Mouse (Mus musculus) midbrain, embryonic 15.5 days (tissue): ENCODE data around the gene AC170998.1. TPM values are rescaled to one million over a fixed set of nuclear protein-coding genes. Genes with fewer than 3 reads are reported as not detected.

Experiments
- ATAC-seq: fragments of 200-750 bp; cut with Nextera tagmentation; replicated peaks from 2 replicates; pipeline ENCODE4 v1.8.0; 2017; ENCODE audit warnings: moderate TSS enrichment
- H3K27ac ChIP-seq: fragments of 300-500 bp; sonication (generic); 2 replicates; pipeline ENCODE4 v1.5.1; 2015; ENCODE audit warnings: mild to moderate bottlenecking, inconsistent platforms
- H3K27me3 ChIP-seq: fragments of 300-500 bp; sonication (generic); replicated peaks from 2 replicates; pipeline ENCODE4 v1.6.1; 2015; ENCODE audit warnings: inconsistent platforms
- H3K36me3 ChIP-seq: fragments of 300-500 bp; sonication (generic); replicated peaks from 2 replicates; pipeline ENCODE4 v1.6.1; 2015; ENCODE audit warnings: inconsistent platforms
- H3K4me1 ChIP-seq: fragments of 300-500 bp; sonication (generic); 2 replicates; pipeline ENCODE4 v1.6.1; 2015; ENCODE audit warnings: inconsistent platforms
- H3K4me2 ChIP-seq: fragments of 300-500 bp; sonication (generic); 2 replicates; pipeline ENCODE4 v1.6.1; 2015; ENCODE audit warnings: inconsistent platforms, mild to moderate bottlenecking, moderate library complexity
- H3K4me3 ChIP-seq: fragments of 300-500 bp; sonication (generic); 2 replicates; pipeline ENCODE4 v1.5.1; 2015; ENCODE audit warnings: mild to moderate bottlenecking, inconsistent platforms
- H3K9ac ChIP-seq: fragments of 300-500 bp; sonication (generic); 2 replicates; pipeline ENCODE4 v1.6.1; 2015; ENCODE audit warnings: mild to moderate bottlenecking, inconsistent platforms
- H3K9me3 ChIP-seq: fragments of 300-500 bp; sonication (generic); 2 replicates; pipeline ENCODE4 v1.6.1; 2016; ENCODE audit warnings: inconsistent platforms
- WGBS: fragments of 180-500 bp; shearing (Covaris S2); methylation state at CpG from one replicate; pipeline ENCODE4 v1.1.7; 2015; ENCODE audit warnings: mixed read lengths; 5-methylcytosine and 5-hydroxymethylcytosine counted together
- polyA plus RNA-seq: library from polyadenylated mRNA; unstranded; fragments of >200 nt; fragmentation: Nextera tagmentation; extraction: Ambion mirVana; gene quantifications from 2 replicates; pipeline ENCODE4 v1.2.1, GENCODE M21; 2015

Gene AC170998.1
- polyA plus RNA-seq: 2.4 TPM in 2 replicates

DNA sequence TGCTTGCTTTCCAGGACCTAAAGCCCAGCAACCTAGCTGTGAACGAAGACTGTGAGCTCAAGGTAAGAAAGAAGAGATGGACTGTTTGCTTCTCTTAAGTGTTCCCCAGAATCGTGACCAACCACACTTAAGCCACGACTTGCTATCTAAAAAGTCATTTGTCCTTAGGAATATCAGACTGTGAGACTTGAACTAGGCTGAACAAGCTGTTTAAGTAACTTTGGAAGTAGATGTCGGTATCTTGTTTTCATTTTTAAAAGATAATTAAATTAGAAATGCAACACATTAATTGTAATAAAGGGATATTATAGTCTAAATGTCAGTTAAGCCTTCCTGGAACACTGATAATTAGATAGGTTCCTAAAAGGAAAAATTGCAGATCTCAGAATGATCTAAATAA, at the start of gene AC170998.1:
Gene AC170998.1, plus strand, starts transcription at position 301 of the 400 bp plus-strand sequence.
- no peak within 1 kb of the TSS for H3K4me3 ChIP-seq
- H3K4me1 ChIP-seq: no peaks in the 10 kb centered on the region
- peaks cover 20% of the 10 kb centered on the region; the same call in 1 of the 2 replicates for H3K36me3 ChIP-seq
- no peak within 1 kb of the TSS for H3K9ac ChIP-seq
- 97% methylated on average over 4 of the region's 4 CpGs for WGBS
- no peak within 1 kb of the TSS for H3K27ac ChIP-seq
- no peak for ATAC-seq
- H3K4me2 ChIP-seq: no peak within 1 kb of the TSS
- H3K27me3 ChIP-seq: no peaks in the 10 kb centered on the region
- H3K9me3 ChIP-seq: no peaks in the 10 kb centered on the region

DNA sequence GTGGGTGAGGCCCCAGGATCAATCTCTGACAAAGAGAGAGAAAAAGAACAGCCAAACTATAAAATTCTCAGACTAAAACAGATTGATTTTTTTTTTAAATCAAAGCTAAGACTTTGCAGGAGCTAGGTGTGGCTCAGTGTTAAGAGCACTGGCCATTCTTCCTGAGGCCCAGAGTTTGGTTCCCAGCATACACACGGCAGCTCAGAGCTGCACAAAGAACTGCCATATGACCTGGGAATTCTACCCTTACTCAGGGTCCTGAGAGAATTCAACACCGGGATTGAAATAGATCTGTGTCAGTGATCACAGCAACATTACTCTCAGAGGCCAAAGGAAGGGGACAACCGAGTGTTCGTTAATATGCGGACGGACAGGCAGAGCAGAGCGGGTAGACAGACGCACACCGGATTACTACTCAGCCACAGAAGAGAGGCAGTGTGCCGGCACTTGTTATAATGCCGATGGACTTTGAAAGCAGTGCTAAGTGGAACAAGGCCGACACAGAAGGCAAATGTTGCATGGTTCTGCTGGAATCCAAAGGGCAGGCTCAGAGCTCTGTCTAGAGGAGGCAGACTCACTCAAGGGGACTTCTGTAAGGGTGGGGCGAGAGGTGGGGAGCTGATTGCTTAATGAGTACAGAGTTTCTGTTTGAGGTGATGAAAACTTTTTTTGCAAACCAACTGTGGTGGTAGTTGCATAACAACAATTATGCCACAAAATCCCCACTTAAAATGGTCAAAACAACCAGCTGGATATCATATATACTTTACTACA, 43.4 kb upstream of the AC170998.1 start:
- H3K27ac ChIP-seq: no peak overlapping the region
- no peaks in the 10 kb centered on the region for H3K4me1 ChIP-seq
- no peak overlapping the region for H3K9ac ChIP-seq
- no peak overlapping the region for H3K4me2 ChIP-seq
- H3K36me3 ChIP-seq: no peaks in the 10 kb centered on the region
- H3K4me3 ChIP-seq: no peak overlapping the region
- 59% methylated on average over 13 of the region's 13 CpGs for WGBS
- no peaks in the 10 kb centered on the region for H3K27me3 ChIP-seq
- no peaks in the 10 kb centered on the region for H3K9me3 ChIP-seq
- no peak for ATAC-seq

DNA sequence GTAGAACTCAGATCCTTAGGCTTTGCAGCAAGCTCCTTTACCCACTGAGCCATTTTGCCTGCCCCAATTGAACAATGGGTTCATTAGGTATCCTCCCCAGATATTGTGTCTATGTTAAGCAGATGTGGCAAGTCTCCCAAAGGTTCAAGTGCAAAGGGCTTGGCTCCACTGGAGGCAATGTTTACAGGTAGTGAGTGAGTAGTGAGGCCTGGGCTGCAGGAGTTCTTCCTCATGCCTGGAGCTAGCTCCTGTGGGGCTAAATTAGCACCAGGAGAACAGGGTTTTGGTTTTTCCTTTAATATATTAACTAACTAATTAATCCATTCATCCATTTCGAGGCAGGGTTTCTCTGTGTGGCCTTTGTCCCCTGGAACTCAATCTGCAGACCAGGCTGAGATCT, 42.3 kb upstream of the AC170998.1 start:
- Histone ChIP-seq H3K27ac (no peak overlapping the region), H3K9ac (no peak overlapping the region), H3K4me2 (no peak overlapping the region), H3K9me3 (no peaks in the 10 kb centered on the region), H3K4me3 (no peak overlapping the region), H3K4me1 (no peaks in the 10 kb centered on the region), H3K27me3 (0 out of 2 replicates have a peak, but pooled peaks cover 4% of the 10 kb centered on the region), H3K36me3 (no peaks in the 10 kb centered on the region)
- WGBS: 56% methylated on average over 1 of the region's 1 CpGs
- ATAC-seq: no peak

DNA sequence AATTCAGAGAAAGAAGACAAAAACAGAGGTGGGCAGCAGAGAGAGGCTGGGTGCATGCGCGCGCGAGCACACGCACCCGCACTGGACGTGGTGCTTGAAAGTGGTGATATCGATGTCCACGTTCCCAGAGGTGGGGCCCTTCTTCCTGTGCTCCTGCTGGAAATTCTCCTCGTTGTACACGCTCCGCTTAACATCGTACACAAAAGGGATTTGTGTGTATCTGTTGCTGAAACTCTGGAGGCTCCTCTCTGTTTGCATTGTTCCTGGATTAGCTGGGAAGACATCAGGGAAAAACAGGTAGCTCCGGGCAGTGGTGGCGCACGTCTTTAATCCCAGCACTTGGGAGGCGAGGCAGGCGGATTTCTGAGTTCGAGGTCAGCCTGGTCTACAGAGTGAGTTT, 41.3 kb upstream of the AC170998.1 start:
- H3K4me1 ChIP-seq: peaks cover 6% of the 10 kb centered on the region
- no peaks in the 10 kb centered on the region for H3K9me3 ChIP-seq
- WGBS: 50% methylated on average over 19 of the region's 19 CpGs
- no peak for ATAC-seq
- H3K4me2 ChIP-seq: no peak overlapping the region
- no peak overlapping the region for H3K4me3 ChIP-seq
- H3K27ac ChIP-seq: no peak overlapping the region
- H3K36me3 ChIP-seq: no peaks in the 10 kb centered on the region
- H3K9ac ChIP-seq: no peak overlapping the region
- 0 out of 2 replicates have a peak, but pooled peaks cover 7% of the 10 kb centered on the region for H3K27me3 ChIP-seq

DNA sequence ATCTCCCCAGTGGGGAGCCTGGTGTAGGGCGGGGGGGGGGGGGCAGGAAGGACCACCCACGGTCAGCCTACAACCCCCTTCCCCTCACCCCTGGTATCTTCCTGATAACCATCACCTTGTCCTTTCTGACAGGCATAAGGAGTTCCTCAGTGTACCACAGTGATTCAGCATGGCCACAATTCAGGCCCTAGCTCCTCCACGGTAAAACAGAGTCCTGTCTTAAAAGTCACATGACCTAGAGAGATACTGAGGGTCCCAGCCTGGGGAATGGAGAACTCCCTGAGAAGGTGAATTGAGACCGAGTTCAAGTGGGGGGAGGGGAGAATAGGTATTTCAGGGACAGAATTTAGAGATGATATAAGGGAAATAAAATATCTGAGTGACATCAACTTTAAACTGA, 38.5 kb upstream of the AC170998.1 start:
- no peak overlapping the region for H3K4me3 ChIP-seq
- H3K9ac ChIP-seq: no peak overlapping the region
- no peak for ATAC-seq
- H3K4me1 ChIP-seq: peaks cover 15% of the 10 kb centered on the region
- H3K4me2 ChIP-seq: no peak overlapping the region
- WGBS: 44% methylated on average over 4 of the region's 4 CpGs
- H3K9me3 ChIP-seq: no peaks in the 10 kb centered on the region
- H3K27me3 ChIP-seq: 0 out of 2 replicates have a peak, but pooled peaks cover 7% of the 10 kb centered on the region
- no peak overlapping the region for H3K27ac ChIP-seq
- no peaks in the 10 kb centered on the region for H3K36me3 ChIP-seq

DNA sequence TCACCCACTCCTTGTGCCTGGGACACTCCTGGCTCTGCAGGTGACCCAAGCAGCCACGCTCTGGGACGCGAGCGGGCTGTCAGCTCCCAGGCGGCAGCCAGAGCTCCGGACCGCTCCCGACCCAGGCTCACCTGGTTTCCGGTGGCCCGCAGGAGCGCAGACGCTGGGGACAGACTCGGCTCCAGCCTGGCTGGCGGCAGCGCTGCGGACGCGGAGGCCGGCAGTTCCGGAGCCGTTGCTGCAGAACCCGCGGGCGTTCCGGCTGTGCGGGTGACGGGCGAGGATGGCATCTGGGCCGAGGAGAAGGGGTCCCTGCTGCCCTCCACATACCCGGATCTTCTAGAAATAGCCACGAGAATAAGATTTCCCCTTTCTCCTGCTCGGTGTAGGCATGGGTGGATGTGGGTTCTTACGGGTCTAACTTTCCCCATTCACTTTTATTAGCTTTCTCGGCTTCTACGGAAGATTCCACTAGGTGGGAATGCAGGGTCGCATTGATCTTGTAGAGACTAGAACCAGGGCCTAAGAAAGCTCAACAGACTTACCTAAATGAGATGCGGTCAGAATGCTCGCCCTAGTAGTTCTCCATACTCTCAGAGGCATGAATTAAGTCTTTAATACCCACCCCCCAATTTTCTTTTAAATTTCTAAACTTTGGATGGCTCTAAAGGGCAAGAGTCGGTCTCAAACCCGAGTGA, 36.1 kb upstream of the AC170998.1 start, which contains the start of gene Slc26a8:
Gene Slc26a8, minus strand, starts transcription at position 648 of the 698 bp plus-strand sequence.
- ATAC-seq: no peak

DNA sequence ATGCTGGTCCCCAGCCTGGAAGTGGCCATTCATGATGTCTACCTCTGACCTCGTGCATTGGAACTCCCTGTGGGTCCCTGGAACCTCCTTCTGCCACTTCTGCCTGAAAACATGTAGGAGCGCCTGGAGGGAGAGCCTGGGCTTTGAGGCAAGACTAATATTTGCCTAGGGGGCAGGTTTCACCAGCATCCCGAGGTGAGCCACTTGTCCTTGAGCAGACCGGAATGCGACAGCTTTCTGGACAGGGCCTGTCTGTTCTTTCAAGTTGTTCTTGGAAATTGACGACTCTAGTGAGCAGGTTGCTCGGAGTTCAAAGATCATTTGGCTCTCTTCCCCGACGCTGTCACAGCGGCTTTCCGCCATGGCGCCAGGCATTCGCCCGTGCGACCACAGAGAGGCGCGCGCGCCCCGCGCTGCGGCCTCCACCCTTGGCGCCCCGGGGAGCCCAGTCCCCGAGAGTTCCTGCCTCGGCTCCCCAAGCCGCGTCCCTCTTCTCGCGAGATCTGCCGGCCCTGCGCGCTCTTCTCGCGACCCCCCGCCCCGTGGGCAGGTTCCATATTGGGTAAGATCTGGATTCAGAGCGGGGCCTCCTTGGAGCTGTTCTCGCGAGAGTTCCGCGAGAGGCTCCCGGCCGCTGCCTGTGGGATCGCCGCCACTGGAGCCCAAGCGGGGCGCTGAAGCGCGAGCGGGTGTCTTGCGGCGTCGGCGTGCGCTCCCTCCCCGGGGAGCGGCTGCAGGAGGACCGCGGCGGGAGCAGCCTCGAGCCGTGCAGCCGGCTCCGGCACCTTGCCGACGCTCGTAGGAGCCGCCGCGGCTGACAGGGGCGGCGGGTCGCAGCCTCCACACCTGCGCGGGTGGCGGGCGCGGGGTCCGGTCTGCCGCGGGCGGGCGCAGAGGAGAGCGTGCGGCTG, 34.9 kb upstream of the AC170998.1 start, which contains the start of gene Mapk14:
Gene Mapk14, plus strand, starts transcription at position 554 of the 911 bp plus-strand sequence.
- Histone ChIP-seq H3K9ac (peak within 1 kb of the TSS; percentile 93), H3K9me3 (no peaks in the 10 kb centered on the region), H3K4me3 (peak within 1 kb of the TSS; percentile 73), H3K36me3 (no peaks in the 10 kb centered on the region), H3K27me3 (0 out of 2 replicates have a peak, but pooled peaks cover 7% of the 10 kb centered on the region), H3K4me1 (peaks cover 34% of the 10 kb centered on the region), H3K4me2 (peak within 1 kb of the TSS; percentile 62), H3K27ac (peak within 1 kb of the TSS; percentile 96)
- WGBS: under 1% methylated on average over 86 of the region's 86 CpGs
- peak; percentile 96 for ATAC-seq

More for the DNA sequence above, 36.1 kb upstream of the AC170998.1 start, which contains the start of gene Slc26a8:
- peaks cover 30% of the 10 kb centered on the region for H3K4me1 ChIP-seq
- 9% methylated on average over 40 of the region's 40 CpGs for WGBS
- peak within 1 kb of the TSS; percentile 93 for H3K9ac ChIP-seq
- peak within 1 kb of the TSS; percentile 96 for H3K27ac ChIP-seq
- H3K27me3 ChIP-seq: 0 out of 2 replicates have a peak, but pooled peaks cover 7% of the 10 kb centered on the region
- H3K36me3 ChIP-seq: no peaks in the 10 kb centered on the region
- peak within 1 kb of the TSS; percentile 73 for H3K4me3 ChIP-seq
- no peaks in the 10 kb centered on the region for H3K9me3 ChIP-seq
- H3K4me2 ChIP-seq: peak within 1 kb of the TSS; percentile 96

DNA sequence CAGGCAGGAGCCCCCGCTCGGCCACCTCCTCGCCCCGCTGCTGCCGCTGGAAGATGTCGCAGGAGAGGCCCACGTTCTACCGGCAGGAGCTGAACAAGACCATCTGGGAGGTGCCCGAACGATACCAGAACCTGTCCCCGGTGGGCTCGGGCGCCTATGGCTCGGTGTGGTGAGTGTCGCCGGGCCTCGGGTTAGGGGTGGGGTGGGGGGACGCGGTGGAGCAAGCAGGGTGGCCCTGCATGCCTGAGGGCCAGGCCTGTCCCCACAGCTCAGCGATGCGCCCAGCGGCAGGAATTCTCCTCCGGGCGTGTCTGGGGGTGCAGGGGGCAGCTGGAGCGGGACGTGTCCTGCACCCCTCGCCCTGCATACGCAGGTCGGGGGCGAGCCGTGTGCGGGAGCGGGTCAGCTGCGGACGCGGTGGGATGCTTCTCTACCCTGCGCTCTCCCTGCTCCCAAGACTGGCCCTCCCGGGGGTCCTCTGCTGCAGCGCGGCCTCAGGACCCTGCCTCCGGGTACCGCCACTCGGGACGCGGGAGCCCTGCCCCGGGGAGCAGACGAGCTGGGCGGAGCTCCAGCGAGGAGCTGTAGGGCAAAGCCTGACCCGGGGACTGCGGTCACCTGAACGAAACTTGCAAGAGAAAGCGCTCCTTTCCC, 34.1 kb upstream of the AC170998.1 start:
- ATAC-seq: peak; percentile 57; the same call in 1 of the 2 replicates
- peak overlapping the region; percentile 73 for H3K4me3 ChIP-seq

DNA sequence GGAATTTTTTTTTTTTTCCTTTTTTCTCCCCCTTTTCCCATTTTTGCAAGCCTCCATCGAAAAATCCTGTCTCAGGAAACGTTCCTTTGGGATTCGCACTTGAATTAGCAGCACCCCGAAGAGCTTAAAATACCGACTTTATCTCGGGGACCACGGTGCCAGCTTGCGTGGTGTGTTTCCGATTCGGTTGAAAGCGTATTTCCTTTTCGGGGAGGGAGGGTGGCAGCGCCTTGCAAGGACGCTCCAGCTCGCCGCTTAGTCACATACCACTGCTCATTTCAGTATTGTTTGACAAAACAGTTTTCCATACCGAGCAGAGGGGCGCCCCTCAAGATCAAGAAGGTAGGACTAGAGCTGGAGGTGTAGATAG, 33.6 kb upstream of the AC170998.1 start:
- Histone ChIP-seq H3K27me3 (0 out of 2 replicates have a peak, but pooled peaks cover 7% of the 10 kb centered on the region), H3K4me3 (peak overlapping the region; percentile 73), H3K4me2 (peak overlapping the region; percentile 62), H3K9me3 (no peaks in the 10 kb centered on the region), H3K4me1 (peaks cover 46% of the 10 kb centered on the region), H3K27ac (peak overlapping the region; percentile 96), H3K36me3 (no peaks in the 10 kb centered on the region), H3K9ac (peak overlapping the region; percentile 93)
- no peak for ATAC-seq
- WGBS: under 1% methylated on average over 18 of the region's 18 CpGs

More for the DNA sequence above, 34.1 kb upstream of the AC170998.1 start:
- Histone ChIP-seq H3K27me3 (0 out of 2 replicates have a peak, but pooled peaks cover 7% of the 10 kb centered on the region), H3K9ac (peak overlapping the region; percentile 93), H3K4me1 (peaks cover 41% of the 10 kb centered on the region), H3K4me2 (peak overlapping the region; percentile 62), H3K36me3 (no peaks in the 10 kb centered on the region), H3K9me3 (no peaks in the 10 kb centered on the region), H3K27ac (peak overlapping the region; percentile 96)
- 0% methylated on average over 47 of the region's 53 CpGs for WGBS

DNA sequence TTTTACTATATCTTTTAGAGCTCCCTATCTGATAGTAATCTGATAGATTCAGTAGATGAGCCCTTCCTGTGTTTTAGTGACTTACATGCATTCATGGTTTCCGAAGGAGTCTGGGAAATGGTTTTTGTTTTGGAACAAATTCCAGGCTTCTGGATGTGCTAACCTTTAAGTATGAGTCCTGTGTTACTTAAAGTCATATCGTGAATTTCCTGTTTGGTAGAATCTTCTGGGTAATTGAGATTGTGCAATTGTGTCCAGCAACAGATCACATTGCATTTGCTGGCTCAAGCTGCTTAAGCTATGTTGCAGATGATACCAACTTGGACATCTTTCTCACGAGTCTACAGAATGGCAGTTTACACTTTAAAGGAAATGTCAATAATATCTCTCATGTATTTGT, 32.8 kb upstream of the AC170998.1 start:
- WGBS: 50% methylated on average over 3 of the region's 3 CpGs

DNA sequence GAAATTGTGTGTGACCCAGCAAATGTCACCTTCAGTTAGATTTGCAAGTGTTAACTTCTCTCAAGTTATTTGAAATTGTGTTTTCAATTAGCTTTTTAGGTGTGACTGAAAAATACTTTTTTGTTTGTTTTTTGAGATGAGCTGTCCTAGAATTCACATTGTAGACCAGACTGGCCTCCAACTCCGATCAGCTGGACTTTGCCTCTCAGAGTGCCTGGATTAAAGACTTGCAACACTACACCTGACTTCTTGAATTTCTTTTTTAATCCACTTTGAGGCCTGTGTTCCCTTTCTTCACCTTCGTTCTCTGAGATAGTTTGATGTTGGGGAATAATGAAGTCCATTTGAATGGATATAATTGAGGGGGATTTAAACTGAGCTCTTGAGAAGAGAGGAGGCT, 31.8 kb upstream of the AC170998.1 start:
- no peak overlapping the region for H3K27ac ChIP-seq
- no peaks in the 10 kb centered on the region for H3K36me3 ChIP-seq
- H3K9ac ChIP-seq: no peak overlapping the region
- 0 out of 2 replicates have a peak, but pooled peaks cover under 1% of the 10 kb centered on the region for H3K27me3 ChIP-seq
- peaks cover 57% of the 10 kb centered on the region for H3K4me1 ChIP-seq
- no peak overlapping the region for H3K4me3 ChIP-seq
- no peaks in the 10 kb centered on the region for H3K9me3 ChIP-seq
- no peak for ATAC-seq
- 46% methylated on average over 2 of the region's 2 CpGs for WGBS
- H3K4me2 ChIP-seq: no peak overlapping the region

More for the DNA sequence above, 32.8 kb upstream of the AC170998.1 start:
- Histone ChIP-seq H3K9ac (peak overlapping the region; percentile 93; the same call in 1 of the 2 replicates), H3K36me3 (no peaks in the 10 kb centered on the region), H3K4me2 (peak overlapping the region; percentile 62), H3K4me1 (peaks cover 54% of the 10 kb centered on the region), H3K27ac (no peak overlapping the region), H3K9me3 (no peaks in the 10 kb centered on the region), H3K4me3 (peak overlapping the region; percentile 73), H3K27me3 (0 out of 2 replicates have a peak, but pooled peaks cover 7% of the 10 kb centered on the region)
- no peak for ATAC-seq
